Mouse (Mus musculus): ENCODE measurements around the gene Prr27. TPM values are rescaled to one million over a fixed set of nuclear protein-coding genes. Genes with fewer than 3 reads are reported as not detected.

The Prr27 gene
- polyA plus RNA-seq, 1 experiment from 2014 or later = not detected

Other genes starting within 250 kb of the Prr27 start
- gene Sult1e1, start 234.1 kb upstream of the Prr27 start, polyA plus RNA-seq (2014; fragmentation: Nextera tagmentation; extraction: Ambion mirVana) = not detected in 2 replicates
- not detected in 2 replicates for gene Csn1s1, start 159.5 kb upstream of the Prr27 start, polyA plus RNA-seq (2014; fragmentation: Nextera tagmentation; extraction: Ambion mirVana)
- gene Csn2, start 126.1 kb upstream of the Prr27 start, polyA plus RNA-seq (2014; fragmentation: Nextera tagmentation; extraction: Ambion mirVana) = not detected in 2 replicates
- gene Csn1s2a, start 51.1 kb upstream of the Prr27 start, polyA plus RNA-seq (2014; fragmentation: Nextera tagmentation; extraction: Ambion mirVana) = not detected in 2 replicates
- not detected in 2 replicates for gene Csn1s2b, start 17.6 kb upstream of the Prr27 start, polyA plus RNA-seq (2014; fragmentation: Nextera tagmentation; extraction: Ambion mirVana)
- not detected in 2 replicates for gene Odam, start 59.3 kb downstream of the Prr27 start, polyA plus RNA-seq (2014; fragmentation: Nextera tagmentation; extraction: Ambion mirVana)
- 0.23 and 0.33 TPM in 2 replicates for gene Csn3, start 99.9 kb downstream of the Prr27 start, polyA plus RNA-seq (2014; fragmentation: Nextera tagmentation; extraction: Ambion mirVana)
- gene 2310003L06Rik, start 143.8 kb downstream of the Prr27 start, polyA plus RNA-seq (2014; fragmentation: Nextera tagmentation; extraction: Ambion mirVana) = not detected in 2 replicates
- not detected in 2 replicates for gene Gm28434, start 143.8 kb downstream of the Prr27 start, polyA plus RNA-seq (2014; fragmentation: Nextera tagmentation; extraction: Ambion mirVana)
- not detected in 2 replicates for gene Cabs1, start 153.8 kb downstream of the Prr27 start, polyA plus RNA-seq (2014; fragmentation: Nextera tagmentation; extraction: Ambion mirVana)
- gene Smr3a, start 176.9 kb downstream of the Prr27 start, polyA plus RNA-seq (2014; fragmentation: Nextera tagmentation; extraction: Ambion mirVana) = not detected in 2 replicates